Mouse (Mus musculus): ENCODE data around the gene Osbpl3.

The Osbpl3 gene

DNA sequence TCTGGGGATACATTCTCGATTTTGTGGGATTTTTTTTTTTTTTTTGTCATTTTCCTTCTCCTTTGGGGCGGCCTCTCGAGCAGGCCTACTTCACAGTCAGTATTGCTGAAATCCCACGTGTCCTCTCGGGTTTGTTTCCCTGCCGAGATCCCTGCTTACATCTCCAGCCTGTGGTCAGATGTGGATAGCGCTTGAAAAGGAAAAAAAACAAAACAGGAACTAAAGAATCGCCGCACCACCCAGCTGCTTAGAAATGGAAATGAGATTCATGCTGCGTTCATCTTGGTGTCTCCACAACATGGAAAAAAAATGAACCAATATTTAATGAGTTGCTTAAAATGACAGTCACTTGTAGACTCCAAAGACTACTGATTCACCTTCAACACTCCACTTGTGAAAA, 160.9 kb downstream of the Osbpl3 start:
- DNase-seq (ENCODE audit: low spot score in 2 of 2) = no peak

DNA sequence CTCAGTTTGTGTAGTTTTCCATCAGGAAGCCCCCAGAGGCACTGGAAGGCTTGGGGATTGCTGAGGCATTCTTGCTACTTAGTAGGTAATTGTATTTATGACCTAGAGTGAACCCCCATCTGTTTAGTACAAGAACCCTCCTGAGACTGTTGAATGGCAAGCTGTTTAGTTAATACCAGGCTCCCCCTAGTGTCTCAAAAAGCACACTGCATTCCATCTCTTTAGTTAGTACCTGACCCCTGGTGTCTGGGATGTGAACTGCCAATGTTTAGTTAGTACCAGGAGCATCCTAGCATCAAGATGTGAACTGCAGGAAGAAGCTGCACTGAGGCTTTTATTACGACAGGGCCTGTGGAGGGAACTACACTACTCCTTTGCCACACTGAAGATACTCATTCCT, 161.9 kb downstream of the Osbpl3 start:
- peak; percentile 31 to 81 for DNase-seq (ENCODE audit: low spot score in 2 of 2)

DNA sequence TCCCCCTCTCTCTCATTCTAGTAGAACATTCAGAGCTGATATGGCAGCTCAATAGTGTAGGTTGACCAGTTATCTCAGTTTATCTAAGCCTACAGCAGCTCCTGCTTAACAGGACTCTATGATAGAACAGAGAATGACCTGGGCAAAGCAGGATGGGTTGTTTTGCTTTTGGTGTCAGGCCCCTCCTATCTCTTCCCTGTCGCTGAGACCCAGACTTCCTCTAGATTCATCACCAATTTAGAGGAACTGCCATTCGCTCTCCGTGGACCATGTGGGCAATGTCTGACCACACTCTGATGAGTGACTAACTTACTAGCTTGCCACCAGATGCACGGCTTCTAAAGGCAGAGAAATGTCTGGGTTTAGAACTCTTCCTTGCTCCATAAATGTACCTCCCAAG, 164.4 kb downstream of the Osbpl3 start:
- DNase-seq (ENCODE audit: low spot score in 2 of 2) = no peak

DNA sequence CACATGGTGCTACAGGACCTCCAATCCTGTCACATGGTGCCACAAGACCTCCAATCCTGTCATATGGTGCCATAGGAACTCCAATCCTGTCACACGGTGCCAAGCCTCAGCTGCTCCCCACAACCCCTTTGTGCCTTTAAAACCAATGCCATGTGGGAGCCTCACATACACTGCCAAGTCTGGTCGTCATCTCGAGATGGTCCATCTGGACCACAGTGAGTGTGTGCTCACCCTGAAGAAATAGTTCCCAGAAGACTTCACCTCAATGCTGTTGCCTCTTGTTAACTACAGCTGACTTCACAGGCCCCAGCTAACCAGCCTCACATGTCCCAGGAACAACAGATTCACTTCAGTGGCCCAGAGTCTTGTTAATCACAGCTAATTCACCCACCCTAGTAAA, 169.1 kb downstream of the Osbpl3 start:
- DNase-seq (ENCODE audit: low spot score in 2 of 2) = no peak

DNA sequence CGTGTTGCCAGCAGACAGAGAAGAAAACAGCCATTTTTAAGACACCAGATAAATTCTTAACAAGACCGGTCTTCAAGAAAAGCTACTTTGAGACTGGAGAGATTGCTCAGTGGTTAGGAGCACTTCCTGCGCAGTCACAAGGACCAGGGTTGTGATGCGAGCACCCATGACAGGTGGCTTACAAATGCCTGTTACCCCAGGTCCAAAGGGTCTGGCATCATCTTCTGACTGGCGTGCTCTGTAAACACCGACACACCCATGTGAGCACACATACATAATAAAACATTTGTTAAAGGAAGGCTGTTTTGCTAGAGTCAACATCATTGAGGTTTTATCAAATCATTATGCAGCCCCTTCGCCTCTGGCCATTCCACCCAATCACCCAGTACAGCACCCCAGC, 176.4 kb downstream of the Osbpl3 start:
- no peak for DNase-seq (ENCODE audit: low spot score in 2 of 2)

DNA sequence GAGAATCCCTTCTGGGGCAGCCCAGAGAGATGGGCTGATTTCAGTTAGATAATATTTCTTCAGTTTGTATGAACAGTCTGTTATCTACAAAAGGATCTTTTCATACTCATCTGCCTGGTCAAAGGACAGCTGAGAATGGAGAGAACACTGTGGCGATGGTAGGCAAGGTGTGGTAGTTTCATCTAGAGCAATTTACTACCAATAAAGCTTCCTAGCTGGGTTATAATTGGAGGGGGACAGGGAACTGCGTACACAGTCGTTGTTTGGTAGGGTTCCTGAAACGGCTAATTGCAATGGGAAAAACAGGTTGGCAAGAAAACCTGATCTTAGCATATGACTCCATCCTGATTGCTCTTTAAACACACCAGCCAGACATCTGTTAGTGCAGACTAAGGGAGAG, 182.1 kb downstream of the Osbpl3 start:
- DNase-seq (ENCODE audit: low spot score in 2 of 2) = no peak

DNA sequence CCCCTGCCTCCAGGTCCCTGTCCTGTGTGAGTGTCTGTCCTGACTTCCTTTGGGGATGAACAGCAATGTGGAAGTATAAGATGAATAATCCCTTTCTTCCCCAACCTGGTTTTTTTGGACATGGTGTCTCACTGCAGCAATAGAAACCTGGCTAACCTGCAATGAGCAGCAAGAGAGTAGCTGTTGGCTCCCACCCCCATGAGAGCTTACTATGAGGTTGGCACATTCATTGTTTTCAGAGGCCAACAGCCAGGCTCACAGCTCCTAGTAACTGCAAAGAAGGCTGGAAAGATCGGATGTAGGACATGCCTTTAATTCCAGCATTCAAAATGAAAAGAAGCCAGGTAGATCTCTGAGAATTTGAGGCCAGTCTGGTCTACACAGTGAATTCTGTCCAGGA, 182.6 kb downstream of the Osbpl3 start:
- DNase-seq (ENCODE audit: low spot score in 2 of 2) = no peak

DNA sequence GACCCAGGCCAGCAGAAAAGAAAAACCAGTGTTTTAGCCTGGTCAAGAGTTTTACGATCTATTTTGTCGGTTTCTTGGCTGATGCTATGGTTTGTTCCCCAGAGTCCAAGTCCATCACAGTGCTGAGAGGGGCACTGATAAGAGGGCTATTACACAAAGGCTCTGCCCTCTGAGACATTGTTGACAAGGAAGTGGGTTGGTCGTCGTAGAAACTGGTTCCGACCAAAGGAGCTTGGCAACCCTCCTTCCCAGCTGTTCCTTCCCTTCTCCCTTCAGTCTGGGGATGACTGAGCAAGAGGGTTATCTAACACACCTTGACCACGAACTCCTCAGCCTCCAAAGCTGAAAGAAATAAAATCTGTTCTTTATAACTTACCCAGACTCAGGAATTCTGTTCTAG, 192.3 kb downstream of the Osbpl3 start, which contains the start of gene Gsdme:
Gene Gsdme, minus strand, starts transcription at position 193 of the 400 bp plus-strand sequence.
- DNase-seq (ENCODE audit: low spot score in 2 of 2) = no peak

DNA sequence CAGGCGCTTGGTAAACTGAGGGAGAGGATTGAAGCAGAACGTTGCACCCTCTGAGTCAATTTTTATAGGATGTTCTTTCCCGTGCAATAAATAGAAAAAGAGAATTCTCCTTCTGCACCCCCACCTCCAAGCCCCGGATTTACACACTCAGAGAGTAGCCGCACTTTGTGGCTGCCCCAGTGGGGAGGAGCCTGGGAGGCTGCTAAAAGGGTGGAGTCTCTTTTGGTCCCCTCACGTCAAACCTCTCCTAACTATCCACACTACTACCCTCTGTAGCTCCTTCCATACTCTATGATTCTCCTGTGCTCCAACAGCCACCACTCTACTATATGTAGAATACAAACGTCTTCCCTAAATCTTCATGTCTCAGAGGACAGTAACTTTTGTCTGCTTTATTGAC, 193.7 kb downstream of the Osbpl3 start:
- no peak for DNase-seq (ENCODE audit: low spot score in 2 of 2)

DNA sequence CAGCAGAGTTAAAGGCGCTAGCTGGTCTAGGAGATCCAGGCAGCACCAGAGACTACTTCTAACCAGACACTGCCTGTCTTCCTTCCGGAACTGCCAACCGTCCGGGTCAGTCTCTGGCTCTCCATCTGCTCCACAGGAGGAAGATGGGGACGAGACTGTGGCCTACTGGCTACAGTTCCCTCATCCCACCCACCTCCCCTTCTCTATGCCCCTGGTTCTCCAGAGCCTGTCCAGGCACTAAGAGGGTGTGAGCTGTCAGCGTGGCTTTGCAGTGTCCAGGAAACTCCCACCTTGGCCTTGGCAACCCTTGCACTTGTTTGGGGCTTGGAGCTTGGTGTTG, 194.1 kb downstream of the Osbpl3 start:
- no peak for DNase-seq (ENCODE audit: low spot score in 2 of 2)

DNA sequence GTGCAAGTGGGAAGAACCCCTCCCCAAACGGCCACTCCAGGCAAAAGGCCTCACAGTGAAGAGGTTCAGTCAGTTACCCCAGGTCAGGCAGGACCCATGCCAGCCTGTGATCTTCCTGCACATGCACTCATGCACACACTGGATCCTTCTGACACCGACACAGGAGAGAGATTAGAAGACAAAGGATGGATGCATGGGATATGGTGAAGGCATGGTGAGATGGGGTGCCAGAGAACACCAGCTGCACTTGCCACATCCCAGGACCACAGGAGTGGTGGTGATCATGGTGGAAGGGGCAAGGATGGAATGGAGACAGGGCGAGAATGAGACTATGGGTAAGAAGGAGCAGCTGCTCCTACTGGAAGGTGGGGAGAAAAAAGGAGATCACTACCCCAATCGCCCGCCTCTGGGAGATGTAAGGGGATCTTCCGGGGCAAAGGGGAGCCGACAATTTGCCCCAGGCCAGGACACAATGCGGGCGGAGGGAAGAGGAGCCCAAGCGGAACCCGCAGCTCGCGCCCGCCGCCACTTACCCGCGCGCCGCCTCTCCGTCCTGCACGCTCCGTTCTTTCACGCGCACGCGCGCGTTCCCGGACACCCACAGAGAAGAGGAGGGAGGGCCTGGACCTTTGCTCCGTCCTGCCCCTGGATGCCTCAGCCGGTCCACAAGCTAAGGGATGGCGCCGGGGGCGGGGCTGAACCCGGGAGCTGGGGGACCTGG, 194.6 kb downstream of the Osbpl3 start:
- DNase-seq (ENCODE audit: low spot score in 2 of 2) = peak; percentile 24 to 73

DNA sequence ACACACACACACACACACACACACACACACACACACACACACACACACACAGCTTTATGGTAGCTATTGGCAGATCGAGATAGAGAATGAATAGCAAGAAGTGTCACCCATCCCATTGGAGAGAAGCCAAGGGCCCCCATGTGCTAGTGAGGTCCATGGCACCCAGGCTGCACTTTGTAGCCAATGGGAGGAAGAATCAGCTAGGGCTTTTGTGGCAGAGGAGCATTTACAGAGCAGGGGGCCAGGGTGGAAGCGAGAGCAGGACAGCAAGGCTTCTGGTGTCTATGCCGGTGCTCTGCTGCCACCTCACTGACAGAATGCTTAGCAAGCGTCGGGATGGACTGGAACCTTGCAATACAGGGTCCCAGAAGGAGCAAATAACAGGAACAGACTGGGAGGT, 200.6 kb downstream of the Osbpl3 start:
- no peak for DNase-seq (ENCODE audit: low spot score in 2 of 2)

DNA sequence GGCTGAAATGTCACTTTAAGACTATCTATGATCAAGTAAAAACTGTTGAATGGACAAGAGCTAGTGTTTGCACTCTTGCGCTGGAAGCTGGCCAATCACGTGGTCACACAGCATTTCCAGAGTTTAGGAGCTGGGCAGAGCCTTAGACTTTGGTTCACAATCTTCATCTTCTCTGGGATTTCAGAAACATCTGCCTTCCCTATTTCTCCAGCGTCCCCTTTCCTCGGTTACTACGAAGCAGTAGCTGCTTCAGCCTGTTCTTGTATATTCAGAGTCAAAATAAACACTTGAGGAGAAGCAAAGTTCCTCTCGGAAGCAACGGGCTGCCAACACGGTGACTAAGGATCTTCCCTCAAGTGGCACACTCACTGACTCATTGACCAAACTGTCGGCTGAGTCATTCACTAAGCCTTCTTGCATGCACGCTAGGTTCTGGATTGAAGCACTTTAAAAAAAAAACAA, 201.2 kb downstream of the Osbpl3 start:
- peak in 1 of 2 experiments; percentile 30 for DNase-seq (ENCODE audit: low spot score in 2 of 2)

DNA sequence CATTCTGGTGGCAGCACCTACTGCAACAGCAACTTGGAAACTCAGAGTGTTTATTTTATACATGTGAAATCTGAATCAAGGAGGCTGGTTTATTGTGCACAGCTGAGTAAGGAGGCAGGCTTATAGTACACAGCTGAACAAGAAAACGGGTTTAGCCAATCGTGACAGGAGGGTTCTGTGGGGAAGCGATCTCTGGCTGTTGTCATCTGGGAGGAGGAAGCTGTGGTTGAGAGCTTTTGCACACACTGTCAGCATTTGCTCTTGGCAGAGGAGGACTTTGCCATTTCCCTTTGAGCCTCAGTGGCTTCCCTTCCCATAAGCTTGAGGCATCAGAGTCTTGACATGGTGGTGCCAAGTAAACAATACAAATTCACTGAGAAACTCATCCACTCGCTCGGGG, 203.3 kb downstream of the Osbpl3 start:
- DNase-seq (ENCODE audit: low spot score in 2 of 2) = peak in 1 of 2 experiments; percentile 42

DNA sequence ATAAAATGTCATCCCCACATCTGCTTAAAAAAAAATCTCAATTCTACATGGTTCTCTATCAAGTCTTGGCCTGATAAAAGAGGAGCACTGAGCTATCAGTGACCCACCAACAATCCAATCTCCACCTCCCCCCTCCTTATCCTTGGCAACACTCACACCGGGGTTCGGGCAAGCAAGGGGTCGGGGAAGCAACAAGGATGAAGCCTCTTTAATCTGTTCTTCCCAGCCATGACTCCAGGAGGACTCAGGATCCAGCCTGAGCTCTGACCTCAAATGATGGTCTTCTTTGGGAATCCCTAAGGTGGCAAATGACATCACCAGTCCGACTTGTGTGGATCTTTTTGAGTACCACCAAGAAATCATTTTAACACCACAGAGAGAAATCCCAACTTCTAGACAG, 208.2 kb downstream of the Osbpl3 start:
- peak in 1 of 2 experiments; percentile 1 for DNase-seq (ENCODE audit: low spot score in 2 of 2)

DNA sequence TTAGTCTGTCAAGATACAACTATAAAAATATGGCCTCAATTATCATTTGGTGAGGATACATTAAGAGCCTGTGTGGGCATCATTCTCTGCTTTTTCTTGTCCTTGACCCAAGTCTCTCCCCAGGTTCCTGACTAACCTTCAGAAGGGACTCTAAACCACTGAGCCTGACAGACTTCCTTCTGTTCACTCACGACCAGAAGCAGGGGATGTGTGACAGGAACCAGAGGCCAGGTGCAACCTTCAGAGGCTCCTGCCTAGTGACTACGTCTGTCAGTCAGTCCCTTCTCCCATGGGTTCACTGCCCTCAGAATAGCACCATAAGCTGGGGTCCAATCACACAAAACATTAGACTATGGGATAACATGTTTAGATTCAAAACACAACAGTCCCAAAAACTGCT, 208.6 kb downstream of the Osbpl3 start:
- DNase-seq (ENCODE audit: low spot score in 2 of 2) = peak in 1 of 2 experiments; percentile 3

DNA sequence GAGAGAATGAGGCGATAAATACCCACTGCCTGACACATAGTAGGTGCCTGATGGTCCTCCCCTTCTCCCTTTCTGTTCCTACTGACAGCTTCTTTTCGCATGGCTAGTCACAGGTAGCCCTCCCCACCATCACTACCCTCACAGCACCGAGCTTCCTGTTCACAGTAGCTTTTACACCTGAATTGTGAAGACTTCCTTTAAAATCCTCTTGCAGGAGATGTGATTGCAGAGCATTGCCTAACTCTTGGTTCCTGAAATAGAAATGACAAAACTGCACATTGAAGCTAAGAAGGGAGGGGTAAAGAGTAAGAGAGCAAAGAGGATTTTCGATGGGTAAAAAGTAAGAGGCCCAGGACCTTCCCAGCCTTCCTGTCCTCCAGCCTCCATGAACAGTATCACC, 211.0 kb downstream of the Osbpl3 start:
- DNase-seq (ENCODE audit: low spot score in 2 of 2) = no peak

DNA sequence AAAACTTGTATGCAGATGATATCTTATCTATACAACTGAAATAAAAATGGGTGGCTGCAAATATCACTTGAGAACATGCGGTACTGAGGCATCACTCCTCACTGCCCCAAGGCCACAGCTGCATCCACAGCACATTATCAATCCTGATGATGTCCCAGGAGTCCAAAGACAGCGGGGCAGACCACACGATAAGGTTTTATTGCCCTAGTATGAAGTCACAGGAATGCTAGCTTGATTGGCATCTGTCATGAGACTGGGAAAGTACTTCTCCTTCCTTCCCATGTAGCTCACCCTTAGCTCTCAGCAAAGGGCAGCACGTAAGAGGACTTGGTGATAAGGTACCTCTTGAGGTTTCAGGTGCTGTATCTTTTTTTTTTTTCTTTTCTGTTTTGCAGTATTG, 211.9 kb downstream of the Osbpl3 start:
- no peak for DNase-seq (ENCODE audit: low spot score in 2 of 2)
